Mouse (Mus musculus): ENCODE data around the gene Rpl27a. TPM values are rescaled to one million over a fixed set of nuclear protein-coding genes. Genes with fewer than 3 reads are reported as not detected.

Gene Rpl27a
- polyA plus RNA-seq, 1 experiment from 2014 or later, result 119 TPM

DNA sequence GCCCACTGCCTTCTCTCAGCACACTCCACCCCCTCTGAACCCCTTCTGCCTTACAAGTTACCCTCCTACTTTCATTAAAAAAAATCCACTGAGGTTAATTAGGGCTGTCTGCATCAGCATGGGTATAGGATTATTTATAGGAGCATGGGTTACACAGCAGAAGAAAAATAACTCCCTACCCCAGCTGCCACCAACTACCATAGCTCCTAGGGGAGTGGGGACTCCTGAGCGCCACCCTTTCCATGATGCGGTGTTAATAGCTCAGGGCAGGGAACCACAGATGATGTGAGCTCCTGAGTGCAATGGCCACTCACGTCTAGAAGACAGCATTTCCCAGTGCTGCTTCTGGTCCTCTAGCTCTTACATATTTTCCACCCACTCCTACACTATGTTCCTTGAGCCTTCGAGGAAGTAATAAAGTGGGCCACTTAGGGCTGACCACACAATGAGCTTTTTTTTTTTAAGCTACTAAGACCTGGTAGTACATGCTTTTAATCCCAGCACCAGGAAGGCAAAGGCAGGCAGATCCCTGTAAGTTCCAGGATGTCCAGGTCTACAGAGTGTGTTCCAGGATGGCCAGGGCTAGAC, 44.9 kb downstream of the Rpl27a start:
- no peak for DNase-seq (ENCODE audit: low spot score)
- Histone ChIP-seq H3K27me3 (ENCODE audit: control insufficient read depth, insufficient read depth, low read length) (no peaks in the 10 kb centered on the region), H3K9ac (ENCODE audit: low read length) (no peak overlapping the region), H3K4me3 (ENCODE audit: low read depth, low read length) (no peak overlapping the region), H3K4me2 (ENCODE audit: low read depth, low read length, severe bottlenecking) (no peak overlapping the region), H3K27ac (ENCODE audit: low read depth, low read length) (no peak overlapping the region), H3K9me3 (ENCODE audit: control insufficient read depth, low read length) (no peaks in the 10 kb centered on the region), H3K4me1 (replicated peaks; ENCODE audit: control insufficient read depth, insufficient read depth, low read length) (no peaks in the 10 kb centered on the region; the same call in 1 of the 2 replicates), H3K36me3 (ENCODE audit: control insufficient read depth, insufficient read depth, low read length) (no peaks in the 10 kb centered on the region)
- WGBS, result 85% methylated on average over 4 of the region's 4 CpGs
- no peak for ATAC-seq (replicated peaks; ENCODE audit: low FRiP score)

DNA sequence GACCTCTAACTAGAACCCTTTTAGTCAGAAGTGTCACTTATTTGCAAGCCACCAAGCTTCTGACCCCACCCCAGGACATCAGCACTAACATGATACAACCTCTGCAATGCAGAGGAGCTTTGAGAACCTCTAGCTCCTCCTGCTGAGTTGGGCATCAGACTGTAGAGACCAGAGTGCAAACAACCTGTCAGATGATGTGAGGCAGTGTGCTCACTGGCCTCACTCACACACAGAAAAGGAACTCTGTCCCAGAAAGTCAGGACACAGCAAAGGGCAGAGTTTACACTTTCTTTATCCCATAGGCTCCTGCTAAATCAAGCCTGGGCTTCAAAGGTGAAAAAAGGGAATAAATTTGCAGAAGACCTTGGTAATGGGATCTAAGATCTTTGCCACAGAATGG, 47.4 kb downstream of the Rpl27a start:
- Histone ChIP-seq H3K27ac (ENCODE audit: low read depth, low read length) (no peak overlapping the region), H3K9me3 (ENCODE audit: control insufficient read depth, low read length) (no peaks in the 10 kb centered on the region), H3K4me1 (replicated peaks; ENCODE audit: control insufficient read depth, insufficient read depth, low read length) (no peaks in the 10 kb centered on the region), H3K36me3 (ENCODE audit: control insufficient read depth, insufficient read depth, low read length) (no peaks in the 10 kb centered on the region), H3K9ac (ENCODE audit: low read length) (no peak overlapping the region), H3K27me3 (ENCODE audit: control insufficient read depth, insufficient read depth, low read length) (no peaks in the 10 kb centered on the region), H3K4me3 (ENCODE audit: low read depth, low read length) (no peak overlapping the region), H3K4me2 (ENCODE audit: low read depth, low read length, severe bottlenecking) (no peak overlapping the region)
- ATAC-seq (replicated peaks; ENCODE audit: low FRiP score), result no peak
- DNase-seq (ENCODE audit: low spot score), result no peak

DNA sequence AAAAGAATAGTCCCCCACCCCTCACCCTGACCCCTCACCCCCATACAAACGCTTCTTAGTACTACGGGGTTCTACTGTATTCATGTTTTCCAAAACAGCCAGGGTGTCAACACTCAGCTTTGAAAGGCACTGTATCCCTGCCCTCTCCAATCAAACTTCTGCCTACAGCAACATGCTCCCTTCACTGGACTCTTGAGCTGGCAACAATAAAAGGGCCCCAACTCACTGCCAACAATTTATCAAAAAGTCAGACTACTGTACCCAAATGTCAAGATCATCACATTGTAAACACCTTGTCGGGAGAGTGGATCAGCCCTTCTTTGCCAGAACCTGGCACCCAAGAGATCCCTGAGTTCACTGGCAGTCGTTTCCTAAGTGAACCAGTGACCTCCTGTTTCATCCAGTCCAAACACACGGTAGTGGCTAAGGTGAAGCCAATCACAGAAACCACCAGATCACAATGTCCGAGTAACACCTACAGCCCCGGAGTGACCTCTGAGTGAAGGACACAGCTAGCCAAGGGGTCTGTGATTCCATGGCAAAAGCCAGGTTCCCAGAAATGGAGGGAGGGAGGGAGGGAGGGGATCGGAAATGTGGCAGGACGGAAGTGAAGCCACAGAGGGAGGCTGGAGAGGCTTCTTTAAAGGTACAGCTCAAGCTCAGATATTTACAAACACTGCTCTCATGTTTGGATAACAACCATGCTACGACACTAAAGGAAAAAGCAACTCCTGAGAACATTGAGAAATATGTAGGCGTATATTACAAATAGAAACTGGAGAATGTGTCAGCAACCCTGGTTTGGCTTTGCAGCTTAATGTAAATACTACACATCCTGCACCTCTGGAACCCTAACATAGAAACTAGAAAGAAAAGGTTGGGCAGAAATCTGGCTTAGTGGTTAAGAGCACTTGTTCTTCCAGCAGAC, 48.2 kb downstream of the Rpl27a start:
- Histone ChIP-seq H3K36me3 (ENCODE audit: control insufficient read depth, insufficient read depth, low read length) (no peaks in the 10 kb centered on the region), H3K4me3 (ENCODE audit: low read depth, low read length) (no peak overlapping the region), H3K9me3 (ENCODE audit: control insufficient read depth, low read length) (no peaks in the 10 kb centered on the region), H3K9ac (ENCODE audit: low read length) (no peak overlapping the region), H3K27ac (ENCODE audit: low read depth, low read length) (no peak overlapping the region), H3K4me1 (replicated peaks; ENCODE audit: control insufficient read depth, insufficient read depth, low read length) (no peaks in the 10 kb centered on the region), H3K4me2 (ENCODE audit: low read depth, low read length, severe bottlenecking) (no peak overlapping the region), H3K27me3 (ENCODE audit: control insufficient read depth, insufficient read depth, low read length) (no peaks in the 10 kb centered on the region)
- ATAC-seq (replicated peaks; ENCODE audit: low FRiP score) (no peak), DNase-seq (ENCODE audit: low spot score) (no peak)
- WGBS, result 83% methylated on average over 11 of the region's 11 CpGs

DNA sequence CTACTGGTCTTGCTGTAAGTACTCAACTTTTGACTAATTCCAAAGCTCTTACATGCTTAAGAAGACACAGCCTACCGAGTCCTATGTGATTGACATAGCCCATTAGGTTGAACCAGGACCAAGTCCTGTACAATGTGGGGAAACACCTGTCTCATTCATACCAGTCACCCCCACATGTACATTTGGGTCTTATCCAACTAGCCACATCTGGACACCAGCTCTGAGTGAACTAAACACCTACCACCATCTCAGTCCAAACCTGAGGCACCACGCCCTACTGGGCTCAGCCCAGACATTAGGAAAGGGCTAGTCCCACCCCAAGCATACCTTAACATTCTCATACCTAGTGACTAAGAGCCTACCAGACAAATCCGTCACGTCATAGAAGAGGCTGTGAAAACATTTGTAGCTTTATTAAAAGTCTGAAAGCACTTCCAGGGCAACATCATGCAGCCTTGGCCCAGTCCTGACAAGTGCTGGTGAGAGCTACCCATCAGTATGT, 49.5 kb downstream of the Rpl27a start:
- no peak for DNase-seq (ENCODE audit: low spot score)

More for the DNA sequence above, 49.5 kb downstream of the Rpl27a start:
- Histone ChIP-seq H3K4me2 (ENCODE audit: low read depth, low read length, severe bottlenecking) (no peak overlapping the region), H3K9me3 (ENCODE audit: control insufficient read depth, low read length) (no peaks in the 10 kb centered on the region), H3K27me3 (ENCODE audit: control insufficient read depth, insufficient read depth, low read length) (no peaks in the 10 kb centered on the region), H3K4me3 (ENCODE audit: low read depth, low read length) (no peak overlapping the region), H3K27ac (ENCODE audit: low read depth, low read length) (no peak overlapping the region), H3K4me1 (replicated peaks; ENCODE audit: control insufficient read depth, insufficient read depth, low read length) (no peaks in the 10 kb centered on the region), H3K36me3 (ENCODE audit: control insufficient read depth, insufficient read depth, low read length) (no peaks in the 10 kb centered on the region), H3K9ac (ENCODE audit: low read length) (no peak overlapping the region)
- ATAC-seq (replicated peaks; ENCODE audit: low FRiP score), result no peak
- 93% methylated on average over 4 of the region's 4 CpGs for WGBS

Small RNA genes lying within 50 kb of the gene (microRNA-seq; reads per million reads assigned to microRNA genes)
- gene Gm47284 (ENCODE audit: insufficient number of aligned reads), result not detected

Other genes with a start within 250 kb of the Rpl27a start
- 9.4 and 13.4 TPM in 2 replicates for gene Stk33, start 80.1 kb upstream of the Rpl27a start, polyA plus RNA-seq (2014; fragmentation: Nextera tagmentation; extraction: Ambion mirVana)
- gene Trim66, start 11.0 kb upstream of the Rpl27a start, polyA plus RNA-seq (2014; fragmentation: Nextera tagmentation; extraction: Ambion mirVana), result 0.37 and 0.67 TPM in 2 replicates
- 32.8 TPM in 2 replicates for gene St5, start 184.5 kb downstream of the Rpl27a start, polyA plus RNA-seq (2014; fragmentation: Nextera tagmentation; extraction: Ambion mirVana)
- 18.3 and 19.6 TPM in 2 replicates for gene Akip1, start 184.5 kb downstream of the Rpl27a start, polyA plus RNA-seq (2014; fragmentation: Nextera tagmentation; extraction: Ambion mirVana)
- not detected in 2 replicates for gene BC051019, start 204.7 kb downstream of the Rpl27a start, polyA plus RNA-seq (2014; fragmentation: Nextera tagmentation; extraction: Ambion mirVana)
- gene Ascl3, start 212.6 kb downstream of the Rpl27a start, polyA plus RNA-seq (2014; fragmentation: Nextera tagmentation; extraction: Ambion mirVana), result 0.28 TPM in 1 of 2 replicates, not detected in the other
- gene Tmem9b, start 233.7 kb downstream of the Rpl27a start, polyA plus RNA-seq (2014; fragmentation: Nextera tagmentation; extraction: Ambion mirVana), result 45.7 and 47.1 TPM in 2 replicates